Mouse (Mus musculus) NIH3T3 (cell line): ENCODE data around the gene Thrap3.
"Not testable (repeated sequence)": the region's sequence is repeated elsewhere in the genome, so short reads cannot be mapped to it uniquely, and the experiment has no call there.

Source experiments
- DNase-seq: peaks from one replicate; pipeline ENCODE4 v3.0.0-alpha.2; 2012; ENCODE audit warnings: low read depth

The Thrap3 gene

GRCm38 (mm10) chr4:126219540-126219939, 17.0 kb upstream of the Thrap3 start:
- not testable (repeated sequence) for DNase-seq

GRCm38 (mm10) chr4:126217771-126218170, 15.2 kb upstream of the Thrap3 start:
- DNase-seq = peak; percentile 55

- no peak for DNase-seq
Measured at GRCm38 (mm10) chr4:126207081-126207480, 4.5 kb upstream of the Thrap3 start.

- no peak for DNase-seq
Measured at GRCm38 (mm10) chr4:126205386-126205785, 2.8 kb upstream of the Thrap3 start.

GRCm38 (mm10) chr4:126204661-126205230, 2.2 kb upstream of the Thrap3 start:
- DNase-seq = no peak

- no peak for DNase-seq
Measured at GRCm38 (mm10) chr4:126204016-126204415, 1.5 kb upstream of the Thrap3 start.

- DNase-seq = no peak
Measured at GRCm38 (mm10) chr4:126203336-126203895, 856 bp upstream of the Thrap3 start.

- DNase-seq = peak; percentile 78
Measured at GRCm38 (mm10) chr4:126201514-126202302, 852 bp downstream of the Thrap3 start.

GRCm38 (mm10) chr4:126200656-126201055, 1.9 kb downstream of the Thrap3 start:
- no peak for DNase-seq

GRCm38 (mm10) chr4:126200036-126200435, 2.5 kb downstream of the Thrap3 start:
- DNase-seq = no peak

- DNase-seq = no peak
Measured at GRCm38 (mm10) chr4:126199556-126199955, 3.0 kb downstream of the Thrap3 start.

- no peak for DNase-seq
Measured at GRCm38 (mm10) chr4:126197485-126197884, 5.1 kb downstream of the Thrap3 start.

GRCm38 (mm10) chr4:126194916-126195315, 7.6 kb downstream of the Thrap3 start:
- DNase-seq = no peak

- no peak for DNase-seq
Measured at GRCm38 (mm10) chr4:126194216-126194615, 8.3 kb downstream of the Thrap3 start.

- no peak for DNase-seq
Measured at GRCm38 (mm10) chr4:126190636-126191035, 11.9 kb downstream of the Thrap3 start.

GRCm38 (mm10) chr4:126187096-126187495, 15.5 kb downstream of the Thrap3 start:
- DNase-seq = no peak

GRCm38 (mm10) chr4:126183034-126183433, 19.5 kb downstream of the Thrap3 start:
- DNase-seq = no peak

GRCm38 (mm10) chr4:126181170-126181957, 21.2 kb downstream of the Thrap3 start:
- DNase-seq = peak; percentile 78

- not testable (repeated sequence) for DNase-seq
Measured at GRCm38 (mm10) chr4:126175980-126176379, 26.6 kb downstream of the Thrap3 start.

GRCm38 (mm10) chr4:126173800-126174199, 28.8 kb downstream of the Thrap3 start:
- DNase-seq = no peak

- DNase-seq = not testable (repeated sequence)
Measured at GRCm38 (mm10) chr4:126170737-126171136, 31.8 kb downstream of the Thrap3 start.

- peak; percentile 56 for DNase-seq
Measured at GRCm38 (mm10) chr4:126168851-126169250, 33.7 kb downstream of the Thrap3 start.
